Mouse (Mus musculus) bone marrow, adult 2 months (tissue): ENCODE results near the gene Gm11634.
"Not testable (repeated sequence)": the region's sequence is repeated elsewhere in the genome, so short reads cannot be mapped to it uniquely, and the experiment has no call there.

Source experiments
- CTCF ChIP-seq: fragments of 200-500 bp; IDR thresholded peaks from 2 replicates; pipeline ENCODE4 v1.5.1; 2011; ENCODE audit warnings: low read length, control low read depth; ENCODE audit not compliant: control insufficient read depth, insufficient read depth
- POLR2A ChIP-seq: fragments of 200-500 bp; IDR thresholded peaks from 2 replicates; pipeline ENCODE4 v1.6.1; 2011; ENCODE audit warnings: low read depth, mild to moderate bottlenecking, control low read depth, low read length, borderline replicate concordance; ENCODE audit not compliant: control insufficient read depth

GRCm38 (mm10) chr11:101585031-101585430 is 14.0 kb downstream of the Gm11634 start:
- not testable (repeated sequence) for TF ChIP-seq CTCF, POLR2A
